Mouse (Mus musculus) heart, adult 11 months (tissue): ENCODE measurements at regions not wholly inside any gene's neighbourhood (a gene's known extent, or its start where the extent isn't known, plus 50 kb on each side); places are given as distances from the start of the nearest gene placed in this dataset.
"Not testable (repeated sequence)": the region's sequence is repeated elsewhere in the genome, so short reads cannot be mapped to it uniquely, and the experiment has no call there.

Experiments used
- DNase-seq: peaks from one replicate; pipeline ENCODE4 v3.0.0; 2022

GRCm38 (mm10) chr1:152239376-152239775 lies 147.1 kb downstream of the Tsen15 start:
- peak; percentile 73 for DNase-seq

DNA sequence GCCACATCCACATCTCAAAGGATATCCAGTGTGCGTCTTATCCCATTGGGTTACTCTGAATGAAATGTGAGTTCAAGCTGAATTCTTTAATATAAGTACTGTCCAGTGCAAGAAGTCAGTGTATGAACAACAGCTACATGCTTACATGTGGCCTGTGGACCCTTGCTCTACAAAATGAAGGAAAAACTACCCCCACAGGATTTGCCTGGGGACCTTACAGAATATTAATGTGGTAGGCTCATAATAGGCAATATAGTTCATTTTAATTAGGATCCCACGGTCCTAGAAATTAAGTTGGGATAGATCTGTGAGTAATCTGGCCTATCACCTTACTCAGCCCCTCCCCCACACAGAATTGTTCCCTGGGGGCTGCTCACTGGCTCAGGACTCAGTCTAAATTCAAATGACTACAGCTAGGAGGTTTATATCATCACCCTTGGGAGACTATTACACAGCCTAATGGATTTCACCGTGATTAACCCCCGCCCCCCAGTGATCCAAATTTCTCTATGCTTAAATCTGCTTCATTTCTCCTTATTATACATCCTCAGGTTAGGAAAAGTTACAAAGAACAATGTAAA lies 145.4 kb upstream of the 1700025G04Rik start:
- peak; percentile 49 for DNase-seq

DNA sequence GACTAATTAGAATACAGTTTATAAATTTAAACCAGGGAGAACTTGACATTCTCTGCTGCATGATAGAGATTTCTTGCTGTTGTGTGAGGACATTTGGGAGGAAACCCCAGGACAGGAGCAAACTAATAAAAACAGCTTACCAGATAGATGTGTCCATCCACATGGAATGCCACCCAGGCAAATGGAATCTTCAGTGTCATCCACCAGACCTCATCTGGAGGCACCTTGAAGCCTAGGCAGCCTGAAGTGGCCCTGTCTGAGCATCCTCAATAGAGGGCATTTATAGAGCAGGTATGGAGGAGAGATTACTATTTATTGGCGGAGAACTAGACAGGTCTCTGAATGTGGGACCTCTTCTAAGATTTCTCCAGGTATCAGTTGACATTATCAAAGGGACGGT lies 144.8 kb upstream of the 1700025G04Rik start:
- peak; percentile 62 for DNase-seq

- DNase-seq, result peak; percentile 79
Observed at GRCm38 (mm10) chr1:152231717-152232202, 141.8 kb upstream of the 1700025G04Rik start.

GRCm38 (mm10) chr1:152229709-152230108 lies 139.8 kb upstream of the 1700025G04Rik start:
- no peak for DNase-seq

- no peak for DNase-seq
Observed at GRCm38 (mm10) chr1:152226049-152226448, 136.1 kb upstream of the 1700025G04Rik start.

GRCm38 (mm10) chr1:152223666-152224065 lies 133.7 kb upstream of the 1700025G04Rik start:
- DNase-seq, result peak; percentile 90

DNA sequence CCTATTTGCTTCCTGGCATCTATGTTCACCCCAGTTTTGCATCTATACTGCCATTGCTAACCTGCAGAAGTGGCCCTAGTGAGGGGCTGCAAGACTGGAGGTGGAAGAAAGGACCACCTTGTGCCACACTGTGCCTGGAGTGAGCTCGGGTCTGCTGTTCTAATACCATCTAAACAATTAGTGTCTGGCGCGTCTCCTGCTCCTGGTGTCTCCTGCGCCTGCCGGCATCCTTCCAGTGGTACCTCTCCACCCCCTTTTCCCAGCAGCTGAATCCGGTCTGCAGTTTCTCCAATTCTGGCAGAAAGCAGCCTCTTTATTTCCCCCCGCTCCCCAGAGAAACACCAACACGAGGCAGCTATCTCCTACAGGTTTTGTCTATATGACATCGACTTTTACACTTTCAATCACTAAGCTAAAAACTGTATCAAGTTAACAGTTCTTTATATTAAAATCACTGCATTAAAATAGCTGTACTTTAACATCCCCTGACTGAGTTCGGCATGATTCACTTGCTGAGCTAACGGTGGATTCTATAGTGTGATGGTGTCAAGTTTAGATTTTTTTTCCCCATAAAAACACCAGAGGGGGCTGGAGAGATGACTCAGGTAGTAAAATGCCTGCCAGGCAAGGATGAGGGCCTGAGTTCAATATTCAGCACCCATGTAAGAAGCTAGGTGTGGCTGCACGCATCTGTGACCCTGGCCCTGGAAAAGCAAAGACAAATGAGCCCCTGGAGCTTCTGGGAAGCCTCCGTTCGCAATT lies 131.1 kb upstream of the 1700025G04Rik start:
- peak; percentile 82 for DNase-seq

DNA sequence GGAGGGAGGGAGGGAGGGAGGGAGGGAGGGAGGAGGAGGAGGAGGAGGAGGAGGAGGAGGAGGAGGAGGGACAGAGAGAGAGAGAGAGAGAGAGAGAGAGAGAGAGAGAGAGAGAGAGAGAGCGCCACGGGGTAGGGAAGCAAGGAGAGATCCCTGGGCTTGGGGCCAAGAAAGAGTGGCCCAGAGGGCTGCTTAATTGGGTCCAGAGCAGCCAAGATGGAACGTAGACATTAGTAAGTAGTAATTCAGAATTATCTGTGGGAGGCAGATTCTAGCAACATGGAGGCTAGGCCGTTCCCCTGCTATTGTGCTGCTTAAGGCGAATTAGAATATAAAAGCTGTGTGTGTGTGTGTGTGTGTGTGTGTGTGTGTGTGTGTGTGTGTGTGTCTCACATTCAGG lies 129.8 kb upstream of the 1700025G04Rik start:
- not testable (repeated sequence) for DNase-seq

- DNase-seq, result no peak
Observed at GRCm38 (mm10) chr1:152217404-152217803, 127.5 kb upstream of the 1700025G04Rik start.

DNA sequence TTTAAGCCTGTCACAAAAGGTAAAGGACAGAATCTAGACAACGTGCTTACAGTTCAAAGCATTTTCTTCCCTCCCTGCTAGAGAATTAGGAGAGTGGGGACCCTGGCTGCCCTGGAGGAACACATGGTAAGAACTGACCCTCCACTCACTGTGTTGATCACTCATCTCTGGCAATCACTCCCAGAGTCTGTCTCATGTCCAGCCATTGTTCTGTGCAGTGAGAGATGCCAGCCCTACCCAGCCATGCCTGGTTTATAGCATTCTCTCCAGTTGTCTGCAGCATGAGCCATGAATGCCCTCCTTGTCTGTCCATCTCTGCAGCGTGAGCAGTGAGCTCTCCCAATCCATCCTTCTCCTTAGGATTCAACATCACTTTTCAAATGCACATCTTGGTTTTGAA lies 124.5 kb upstream of the 1700025G04Rik start:
- DNase-seq, result no peak

GRCm38 (mm10) chr1:152203187-152203586 lies 113.3 kb upstream of the 1700025G04Rik start:
- DNase-seq, result peak; percentile 88

- no peak for DNase-seq
Observed at GRCm38 (mm10) chr1:152188700-152189099, 98.8 kb upstream of the 1700025G04Rik start.

DNA sequence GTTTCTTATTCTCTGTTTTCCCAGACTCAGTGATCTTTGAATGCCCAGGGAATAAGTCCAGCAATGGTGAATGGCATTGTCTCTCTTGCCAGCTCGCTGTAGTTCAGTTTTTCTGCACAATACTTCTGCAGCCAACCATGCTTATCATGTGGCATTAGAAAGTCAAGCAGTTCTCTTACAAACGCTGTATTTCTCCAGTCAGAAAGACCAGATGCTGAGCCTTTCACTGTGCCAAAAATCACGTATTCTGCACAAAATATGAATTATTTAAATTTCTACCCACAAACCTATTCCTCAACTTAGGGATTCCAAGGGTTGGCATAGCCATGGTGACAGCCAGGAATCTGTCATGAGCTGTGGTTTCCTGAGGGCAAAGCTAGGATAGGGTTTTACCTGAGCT lies 95.0 kb upstream of the 1700025G04Rik start:
- DNase-seq, result no peak

GRCm38 (mm10) chr1:152176267-152176970 lies 86.5 kb upstream of the 1700025G04Rik start:
- DNase-seq, result no peak

- DNase-seq, result peak; percentile 60
Observed at GRCm38 (mm10) chr1:152175691-152176090, 85.8 kb upstream of the 1700025G04Rik start.

GRCm38 (mm10) chr1:152174464-152174863 lies 84.5 kb upstream of the 1700025G04Rik start:
- DNase-seq, result no peak

DNA sequence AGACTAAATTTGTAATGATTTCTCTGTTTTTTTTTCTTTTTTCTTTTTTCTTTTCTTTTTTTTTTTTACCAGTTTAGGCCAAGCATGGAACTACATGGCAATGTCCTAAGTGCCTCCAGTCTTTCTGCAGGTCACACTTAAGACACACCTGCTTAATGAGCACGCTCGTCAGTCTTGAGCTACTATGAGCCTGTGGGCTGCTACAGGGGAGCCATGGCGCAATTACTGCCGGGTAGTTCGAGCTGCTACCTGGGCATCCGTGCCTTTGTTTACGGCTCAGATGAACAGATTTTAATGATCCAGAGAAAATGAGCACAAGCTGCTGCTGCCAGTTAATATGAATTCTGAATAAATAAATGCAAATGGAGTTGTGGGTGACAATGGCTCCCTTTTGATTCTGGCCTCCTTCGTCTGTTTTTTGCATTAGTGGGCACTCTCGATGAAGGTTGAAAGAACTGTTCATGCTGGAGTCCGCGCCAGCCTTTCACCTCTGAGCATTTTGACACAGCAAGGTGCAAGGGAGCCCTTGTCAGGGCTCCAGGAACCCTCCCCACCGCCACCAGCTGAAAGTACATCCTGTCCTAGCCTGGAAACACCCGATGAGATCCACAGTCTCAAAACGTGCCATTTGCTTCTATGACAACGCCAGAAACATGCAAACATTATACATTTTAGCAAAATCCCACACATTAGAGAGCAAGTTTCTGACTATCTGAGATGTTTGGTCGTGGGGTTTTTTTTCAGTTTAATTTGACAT lies 81.3 kb upstream of the 1700025G04Rik start:
- DNase-seq, result peak; percentile 92

DNA sequence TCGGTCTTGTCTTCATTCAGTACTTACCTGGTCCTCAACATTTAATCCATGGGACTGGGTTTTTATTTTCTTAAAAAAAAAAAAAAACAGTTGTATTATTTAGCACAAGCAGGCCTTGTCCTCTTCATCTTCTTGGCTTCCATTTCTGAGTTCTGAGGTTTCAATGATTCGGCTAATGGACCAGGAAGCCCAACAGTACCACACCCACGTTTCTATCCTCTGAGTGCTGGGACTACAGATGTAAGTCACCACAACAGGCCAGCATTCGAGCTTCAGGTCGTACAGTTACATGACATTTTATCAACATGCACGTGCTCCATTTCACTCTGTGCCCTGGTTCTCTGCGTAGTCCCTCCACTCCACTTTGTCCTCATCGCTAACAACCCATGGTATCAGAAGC lies 80.7 kb upstream of the 1700025G04Rik start:
- DNase-seq, result peak; percentile 58

DNA sequence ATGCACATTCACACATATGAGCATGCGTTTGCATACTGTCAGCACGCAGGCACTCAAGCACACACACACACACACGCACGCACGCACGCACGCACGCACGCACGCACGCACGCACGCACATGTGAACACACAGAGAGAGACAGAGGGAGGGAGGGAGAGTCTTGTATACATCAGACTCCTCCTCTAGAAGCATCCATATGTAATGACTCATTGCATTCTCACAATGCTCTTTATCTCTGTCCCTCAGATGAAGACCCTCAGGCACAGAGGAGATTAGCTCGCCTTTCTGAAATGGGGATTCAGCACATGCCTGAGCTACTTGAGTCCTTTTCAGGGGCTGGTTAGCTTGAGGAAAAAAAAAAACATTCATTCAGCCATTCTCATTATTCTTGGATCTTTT lies 79.6 kb upstream of the 1700025G04Rik start:
- DNase-seq, result no peak

GRCm38 (mm10) chr1:152168284-152168683 lies 78.4 kb upstream of the 1700025G04Rik start:
- peak; percentile 97 for DNase-seq

GRCm38 (mm10) chr1:152167716-152168115 lies 77.8 kb upstream of the 1700025G04Rik start:
- DNase-seq, result peak; percentile 82

DNA sequence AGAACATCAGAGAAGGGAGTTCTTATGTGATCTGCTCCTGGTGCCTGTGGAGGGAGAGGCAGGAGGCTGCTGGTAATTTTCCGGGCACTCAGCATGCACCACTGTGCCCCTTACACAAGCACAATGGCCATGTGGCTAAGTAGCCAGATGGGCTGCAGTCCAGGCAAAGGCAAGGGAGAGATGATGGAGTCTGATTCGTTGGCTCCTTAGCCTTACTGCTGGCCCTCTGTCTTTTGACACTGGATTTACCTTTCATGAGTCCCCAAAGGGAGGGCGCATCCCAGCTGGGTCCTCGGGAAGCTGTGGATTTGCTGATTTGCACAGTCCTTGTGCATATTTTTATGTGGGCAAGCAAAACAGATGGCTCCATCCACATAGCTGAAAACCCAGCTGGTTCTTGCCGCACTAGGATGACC lies 75.6 kb upstream of the 1700025G04Rik start:
- DNase-seq, result peak; percentile 78
